Mouse (Mus musculus) stomach, postnatal 0 days (tissue): ENCODE measurements around the gene Slc22a22.

Experiments used
- CTCF ChIP-seq: IDR thresholded peaks from 2 replicates; pipeline ENCODE4 v1.5.1; 2016; ENCODE audit warnings: antibody characterized with exemption, low read depth, mild to moderate bottlenecking, moderate library complexity
- EP300 ChIP-seq: optimal IDR thresholded peaks from 2 replicates; pipeline ENCODE3; 2016; ENCODE audit warnings: antibody characterized with exemption

- TF ChIP-seq CTCF (no peak), EP300 (no peak)
These were observed 159.4 kb downstream of the Slc22a22 start for GRCm38 (mm10) chr15:57318001-57318400.
